Mouse (Mus musculus) MN1 (cell line): ENCODE data around the gene Wasl.

Source experiments
- DNase-seq: peaks from one replicate; pipeline ENCODE4 v3.0.0-alpha.2; 2016; ENCODE audit warnings: low spot score

Gene Wasl

DNA sequence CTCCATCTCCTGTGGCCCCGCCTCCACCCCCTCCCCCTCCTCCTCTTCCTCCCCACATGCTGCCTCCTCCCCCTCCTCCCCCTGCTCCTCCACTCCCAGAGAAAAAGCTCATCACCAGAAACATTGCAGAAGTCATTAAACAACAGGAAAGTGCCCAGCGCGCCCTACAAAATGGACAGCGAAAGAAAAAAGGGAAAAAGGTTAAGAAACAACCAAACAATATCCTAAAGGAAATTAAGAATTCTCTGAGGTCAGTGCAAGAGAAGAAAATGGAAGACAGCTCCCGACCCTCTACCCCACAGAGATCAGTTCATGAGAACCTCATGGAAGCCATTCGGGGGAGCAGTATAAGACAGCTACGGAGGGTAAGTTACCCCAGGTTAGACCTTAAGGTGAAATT is 60.5 kb downstream of the Wasl start:
- no peak for DNase-seq

- no peak for DNase-seq
Observed at GRCm38 (mm10) chr6:24602993-24603392, 61.8 kb downstream of the Wasl start.

DNA sequence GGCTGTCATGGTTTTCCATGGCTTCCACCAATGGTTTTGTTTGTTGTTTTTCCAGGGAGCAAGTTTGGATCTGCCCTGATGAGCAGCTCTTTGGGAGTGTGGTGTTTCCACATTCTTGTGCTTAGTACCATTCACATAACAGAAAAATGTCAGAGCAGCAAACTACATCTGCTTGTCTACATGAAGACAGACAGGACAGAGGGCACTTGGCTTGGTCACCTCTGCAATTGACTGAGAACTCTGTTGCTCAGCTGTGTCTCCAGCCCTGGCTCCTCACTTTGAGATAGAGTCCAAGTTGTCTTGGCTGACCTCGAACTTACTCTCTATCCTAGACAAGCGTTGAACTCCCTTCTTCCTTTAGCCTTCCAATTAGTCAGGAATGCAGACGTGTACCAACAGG is 62.5 kb downstream of the Wasl start:
- no peak for DNase-seq

- DNase-seq = no peak
Observed at GRCm38 (mm10) chr6:24601668-24602067, 63.1 kb downstream of the Wasl start.

DNA sequence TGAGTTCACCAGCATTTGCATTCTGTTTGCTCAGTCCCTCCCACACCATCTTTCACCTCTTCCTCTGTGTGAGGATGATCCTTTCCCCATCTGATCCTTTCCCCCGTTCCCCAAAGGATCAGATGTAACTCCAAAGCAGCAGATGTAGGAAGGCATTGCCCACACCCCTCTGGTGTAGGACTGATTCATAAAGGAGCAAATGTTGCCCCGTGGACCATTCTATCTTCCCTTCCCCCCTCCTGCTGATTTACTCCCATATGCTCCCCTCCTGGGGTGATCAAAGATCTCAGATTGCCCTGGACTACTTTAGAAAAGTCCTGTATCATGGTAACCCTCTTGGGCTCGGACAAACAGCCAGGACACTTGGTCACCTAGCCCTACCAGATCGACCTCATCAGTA is 64.1 kb downstream of the Wasl start:
- DNase-seq = no peak

- DNase-seq = no peak
Observed at GRCm38 (mm10) chr6:24600134-24600533, 64.7 kb downstream of the Wasl start.

GRCm38 (mm10) chr6:24599639-24600038 is 65.2 kb downstream of the Wasl start:
- no peak for DNase-seq

DNA sequence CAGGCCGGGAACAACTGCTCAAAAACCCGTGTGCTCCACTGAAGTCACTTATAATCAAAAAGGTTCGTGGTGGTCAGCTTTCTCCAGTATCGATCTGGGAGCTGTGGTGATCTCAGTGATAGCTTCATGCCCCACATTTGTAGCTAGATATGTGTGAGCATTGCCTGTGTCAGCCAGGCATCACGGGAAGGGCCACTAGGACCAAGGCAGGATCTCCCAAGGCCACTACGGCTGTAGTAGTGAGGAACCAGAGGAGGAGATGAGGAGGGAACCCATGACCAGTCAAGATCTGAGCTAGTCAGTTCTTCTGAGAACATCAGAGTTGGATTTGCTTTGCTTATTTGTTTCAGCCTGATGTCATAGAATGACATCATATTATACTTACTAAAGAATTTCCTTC is 65.6 kb downstream of the Wasl start:
- DNase-seq = no peak

DNA sequence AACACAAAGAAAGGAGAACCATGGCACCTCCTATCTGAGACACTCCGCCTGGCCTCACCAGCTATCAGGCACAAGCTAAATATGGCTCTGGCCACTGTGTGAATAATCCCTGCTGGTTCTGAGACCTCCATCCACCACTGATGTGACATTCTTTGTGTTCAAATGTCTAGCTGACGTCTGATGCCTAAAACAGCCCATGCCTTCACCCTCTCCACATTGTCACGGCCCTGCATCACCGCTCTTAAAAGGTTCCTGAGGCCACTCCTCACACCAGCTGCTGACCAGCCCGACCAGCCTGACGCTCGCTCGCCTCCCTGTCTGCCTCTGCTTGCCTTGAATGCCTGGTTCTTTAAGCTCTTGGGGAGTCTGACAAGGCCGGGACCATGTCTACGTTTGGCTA is 67.3 kb downstream of the Wasl start, which contains the start of gene Lmod2:
TSS of gene Lmod2 (plus strand) at position 263 of the 400 bp plus-strand sequence.
- DNase-seq = no peak

- DNase-seq = no peak
Observed at GRCm38 (mm10) chr6:24591525-24592218, 73.1 kb downstream of the Wasl start.

- no peak for DNase-seq
Observed at GRCm38 (mm10) chr6:24590282-24590681, 74.5 kb downstream of the Wasl start.

- DNase-seq = peak; percentile 61
Observed at GRCm38 (mm10) chr6:24586885-24587284, 77.9 kb downstream of the Wasl start.

GRCm38 (mm10) chr6:24585431-24586310 is 79.1 kb downstream of the Wasl start:
- no peak for DNase-seq

DNA sequence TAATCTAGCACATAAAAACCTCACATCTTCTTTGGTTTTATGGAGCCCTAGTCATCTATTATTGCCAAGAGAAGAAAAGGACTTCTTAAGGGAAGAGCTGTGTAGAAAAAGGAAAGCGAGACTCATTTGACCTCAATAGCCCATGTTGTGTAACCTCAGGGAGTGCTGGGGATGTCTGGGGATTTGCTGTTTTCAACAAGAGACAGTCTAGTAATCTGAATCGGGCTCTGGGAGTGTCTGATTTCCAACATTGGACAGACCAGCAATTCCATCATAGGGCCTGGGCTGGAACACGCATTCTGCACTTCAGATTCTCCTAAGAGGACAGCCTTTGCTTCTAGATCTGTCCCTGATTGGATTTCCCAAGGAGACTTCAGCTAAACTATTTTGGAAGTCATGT is 81.4 kb downstream of the Wasl start:
- DNase-seq = no peak

DNA sequence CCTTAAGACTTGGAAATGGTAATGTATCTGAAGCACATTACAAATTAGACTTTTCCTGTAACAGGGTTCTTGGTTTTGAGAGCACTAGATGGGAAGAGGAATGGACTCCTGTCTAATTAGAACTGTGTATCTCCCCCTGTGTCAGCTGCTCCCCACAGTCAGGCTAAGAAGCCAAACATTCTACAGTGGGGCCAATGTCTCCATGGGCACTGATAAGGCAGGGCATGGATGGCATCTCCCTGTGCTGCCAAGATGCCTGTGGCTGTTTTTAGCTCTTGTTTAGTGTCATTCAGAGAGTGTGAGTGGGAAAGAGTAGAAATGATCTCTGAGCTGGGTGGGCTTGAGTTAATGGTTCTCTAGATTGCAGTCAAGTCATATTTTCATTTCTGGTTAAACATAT is 91.5 kb downstream of the Wasl start:
- DNase-seq = no peak

GRCm38 (mm10) chr6:24572431-24572830 is 92.4 kb downstream of the Wasl start:
- no peak for DNase-seq

- DNase-seq = no peak
Observed at GRCm38 (mm10) chr6:24571126-24571525, 93.7 kb downstream of the Wasl start.

GRCm38 (mm10) chr6:24570278-24570677 is 94.5 kb downstream of the Wasl start:
- DNase-seq = no peak

- no peak for DNase-seq
Observed at GRCm38 (mm10) chr6:24569711-24570110, 95.1 kb downstream of the Wasl start.

- no peak for DNase-seq
Observed at GRCm38 (mm10) chr6:24568963-24569362, 95.8 kb downstream of the Wasl start.

DNA sequence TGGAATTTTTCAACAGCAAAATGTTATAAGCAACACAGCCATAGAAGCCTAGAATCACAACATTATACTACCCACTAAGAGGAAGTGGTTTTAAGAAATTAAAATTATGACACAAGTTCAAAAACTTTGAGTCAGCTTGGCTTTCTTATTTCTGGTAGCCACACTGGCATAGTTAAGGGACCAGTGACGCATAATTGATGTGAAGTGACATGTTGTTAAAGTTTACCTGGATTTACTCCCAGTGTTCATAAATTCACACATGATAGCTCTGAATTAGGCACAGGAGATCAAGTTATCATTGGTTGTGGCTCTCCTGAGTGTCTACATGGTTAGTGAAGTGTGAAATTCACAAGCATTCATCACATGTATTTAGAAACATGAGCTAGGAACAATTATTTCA is 99.9 kb downstream of the Wasl start:
- DNase-seq = no peak

DNA sequence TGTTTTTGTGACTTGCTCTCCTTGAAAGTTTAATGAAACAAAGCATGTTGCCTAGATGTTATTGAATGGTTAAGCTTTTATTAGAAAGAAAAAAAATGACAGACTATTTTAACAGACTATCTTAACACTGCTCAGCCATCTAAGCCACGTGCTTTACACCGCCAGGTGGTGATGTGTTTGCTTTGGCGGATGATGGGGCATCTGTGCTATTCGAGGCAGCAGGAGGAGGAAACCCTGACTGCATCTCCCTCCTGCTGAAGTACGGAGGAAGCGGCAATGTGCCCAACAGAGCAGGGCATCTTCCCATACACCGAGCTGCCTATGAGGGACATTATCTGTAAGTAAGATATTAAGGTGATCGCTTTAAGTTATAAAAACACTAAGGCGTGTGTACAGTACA is 100.7 kb downstream of the Wasl start:
- no peak for DNase-seq
